Mouse (Mus musculus): ENCODE measurements at regions not wholly inside any gene's neighbourhood (a gene's known extent, or its start where the extent isn't known, plus 50 kb on each side); places are given as distances from the start of the nearest gene placed in this dataset.

- no peak for TF ChIP-seq CTCF (IDR thresholded peaks at IDR 0.05)
- intact Hi-C loops (cut with DNase I): no loop called here
- DNase-seq: no peak
- no peak overlapping the region for H3K27ac ChIP-seq
- no peak overlapping the region for H3K4me3 ChIP-seq
Observed at GRCm38 (mm10) chr11:17483849-17484441, 226.6 kb downstream of the C1d start.

DNA sequence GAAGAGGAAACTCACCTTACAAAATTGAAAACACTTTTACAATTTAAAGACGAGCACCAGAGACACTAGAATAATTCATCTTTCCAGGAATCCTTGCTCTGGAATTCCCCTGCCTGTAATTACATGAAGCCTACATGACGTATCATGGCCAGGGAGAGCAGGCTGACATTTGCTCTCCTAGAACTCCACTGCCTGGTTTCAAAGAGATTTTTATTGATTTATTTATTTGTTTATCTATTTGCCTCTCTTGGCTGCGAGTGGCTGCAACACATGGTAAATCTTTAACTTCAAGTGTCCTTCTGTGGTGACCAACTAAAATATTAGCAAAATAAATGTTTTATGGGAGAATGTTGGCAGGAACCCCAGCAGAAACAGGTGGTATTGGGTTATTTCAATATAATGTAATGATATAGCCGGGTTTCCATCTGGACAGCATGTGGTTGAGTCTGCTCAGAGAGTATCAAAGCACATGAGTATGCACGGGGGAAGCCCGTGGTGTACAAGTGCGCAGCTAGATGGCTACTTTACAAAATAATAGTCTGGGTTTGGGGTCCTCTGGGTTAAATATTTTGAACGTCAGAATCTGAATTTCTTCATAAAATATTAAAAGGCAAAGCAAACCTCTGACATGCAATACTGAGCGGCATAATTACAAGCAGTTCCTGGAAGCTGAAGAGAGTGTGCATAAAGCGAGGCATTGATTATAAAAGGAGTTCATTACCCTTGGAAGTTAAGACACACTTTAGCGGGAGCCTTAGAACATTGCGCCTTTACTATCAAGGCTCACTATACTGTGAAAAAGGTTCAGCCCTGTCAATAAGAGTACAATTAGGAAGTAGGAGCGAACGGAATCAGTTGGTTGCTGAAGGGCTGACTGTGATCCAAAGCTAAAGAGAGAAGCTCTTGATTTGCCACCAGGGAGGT lies 244.0 kb downstream of the C1d start:
- intact Hi-C loops (cut with DNase I): no loop called here
- Histone ChIP-seq H3K4me3 (no peak overlapping the region), H3K27ac (no peak overlapping the region)
- no peak for DNase-seq
- no peak for TF ChIP-seq CTCF (IDR thresholded peaks at IDR 0.05)

DNA sequence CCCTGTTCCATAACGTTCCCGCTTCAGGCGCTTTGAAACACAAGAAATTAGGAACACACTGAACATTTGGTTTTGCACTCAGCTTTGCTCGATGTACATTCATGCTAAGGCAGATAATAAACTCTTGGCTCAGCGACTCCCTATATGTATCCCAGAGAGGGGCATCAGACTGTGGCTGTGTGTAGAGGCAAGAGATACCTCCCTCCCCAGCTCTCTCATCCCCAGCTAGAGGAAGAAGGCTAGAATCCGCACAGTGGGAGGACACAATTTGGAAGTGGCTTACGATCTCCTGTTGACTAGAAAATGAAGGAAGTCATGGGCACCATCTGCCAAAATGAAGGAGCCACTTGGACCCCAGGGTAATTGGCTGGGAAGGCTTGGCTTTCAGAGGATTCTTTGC lies 244.7 kb downstream of the C1d start:
- Histone ChIP-seq H3K4me3 (no peak overlapping the region), H3K27ac (no peak overlapping the region)
- DNase-seq: no peak
- intact Hi-C loops (cut with DNase I): no loop called here
- TF ChIP-seq CTCF (IDR thresholded peaks at IDR 0.05): no peak

GRCm38 (mm10) chr11:17522220-17522919 lies 265.0 kb downstream of the C1d start:
- DNase-seq: no peak
- no peak for TF ChIP-seq CTCF (IDR thresholded peaks at IDR 0.05)
- intact Hi-C loops (cut with DNase I): no loop called here
- Histone ChIP-seq H3K27ac (no peak overlapping the region), H3K4me3 (no peak overlapping the region)

- intact Hi-C loops (cut with DNase I): no loop called here
- no peak for DNase-seq
- Histone ChIP-seq H3K27ac (no peak overlapping the region), H3K4me3 (no peak overlapping the region)
- no peak for TF ChIP-seq CTCF (IDR thresholded peaks at IDR 0.05)
Observed at GRCm38 (mm10) chr11:17523329-17523728, 265.9 kb downstream of the C1d start.

GRCm38 (mm10) chr11:17524985-17525775 lies 267.8 kb downstream of the C1d start:
- Histone ChIP-seq H3K27ac (no peak overlapping the region), H3K4me3 (no peak overlapping the region)
- DNase-seq: no peak
- intact Hi-C loops (cut with DNase I): no loop called here
- no peak for TF ChIP-seq CTCF (IDR thresholded peaks at IDR 0.05)

DNA sequence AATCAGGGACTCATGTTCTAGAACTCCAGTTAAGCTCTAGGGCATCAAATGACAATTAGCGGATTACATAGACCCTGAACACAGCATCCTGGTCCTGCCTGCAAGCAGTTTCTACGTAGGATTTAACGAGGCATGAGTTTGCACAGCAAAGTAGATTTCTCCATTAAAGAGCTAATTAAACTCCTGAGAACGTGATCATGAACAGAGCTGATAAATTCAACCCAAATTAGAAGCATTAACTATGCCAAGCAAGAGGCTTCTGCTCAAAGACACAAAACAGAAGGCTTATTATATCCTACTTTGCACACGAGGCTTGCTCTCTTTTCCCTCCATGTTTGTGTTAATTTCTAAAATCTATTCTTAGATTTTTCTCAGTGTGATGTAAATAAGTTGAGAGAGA lies 269.1 kb downstream of the C1d start:
- no peak overlapping the region for H3K27ac ChIP-seq
- no peak for TF ChIP-seq CTCF (IDR thresholded peaks at IDR 0.05)
- DNase-seq: no peak
- H3K4me3 ChIP-seq: no peak overlapping the region
- intact Hi-C loops (cut with DNase I): no loop called here

GRCm38 (mm10) chr11:17528609-17529008 lies 271.2 kb downstream of the C1d start:
- intact Hi-C loops (cut with DNase I): no loop called here
- DNase-seq: peak; percentile 28

GRCm38 (mm10) chr11:17533706-17534105 lies 276.3 kb downstream of the C1d start:
- Histone ChIP-seq H3K27ac (no peak overlapping the region), H3K4me3 (no peak overlapping the region)
- no peak for TF ChIP-seq CTCF (IDR thresholded peaks at IDR 0.05)
- intact Hi-C loops (cut with DNase I): no loop called here
- DNase-seq: no peak

More at GRCm38 (mm10) chr11:17528609-17529008, 271.2 kb downstream of the C1d start:
- TF ChIP-seq CTCF (IDR thresholded peaks at IDR 0.05): no peak
- no peak overlapping the region for H3K27ac ChIP-seq
- no peak overlapping the region for H3K4me3 ChIP-seq

GRCm38 (mm10) chr11:17546286-17546685 lies 288.9 kb downstream of the C1d start:
- Histone ChIP-seq H3K27ac (no peak overlapping the region), H3K4me3 (no peak overlapping the region)
- no peak for TF ChIP-seq CTCF (IDR thresholded peaks at IDR 0.05)
- intact Hi-C loops (cut with DNase I): no loop called here
- no peak for DNase-seq

DNA sequence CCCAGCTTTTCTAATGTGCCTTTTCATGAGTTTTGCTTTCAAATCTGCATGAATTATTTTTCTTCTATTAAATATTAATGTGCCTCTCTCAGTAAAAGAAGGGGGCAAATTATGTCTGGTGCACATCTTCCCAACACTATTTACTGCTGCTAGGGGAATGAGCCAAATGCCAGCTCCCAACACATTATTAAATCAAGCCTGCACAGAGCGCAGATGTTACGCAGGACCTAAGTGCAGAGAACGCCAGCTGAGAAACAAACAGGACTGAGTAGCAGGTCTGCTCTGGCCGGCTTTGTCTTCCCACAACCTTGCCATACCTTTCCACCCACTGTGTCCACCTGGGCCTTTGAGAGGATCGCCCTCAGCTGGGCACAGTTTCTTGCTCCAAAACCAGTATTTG lies 291.8 kb downstream of the C1d start:
- intact Hi-C loops (cut with DNase I): no loop called here
- DNase-seq: no peak
- no peak for TF ChIP-seq CTCF (IDR thresholded peaks at IDR 0.05)
- no peak overlapping the region for H3K4me3 ChIP-seq
- H3K27ac ChIP-seq: no peak overlapping the region

GRCm38 (mm10) chr11:17555276-17555675 lies 297.9 kb downstream of the C1d start:
- H3K4me3 ChIP-seq: no peak overlapping the region
- no peak for TF ChIP-seq CTCF (IDR thresholded peaks at IDR 0.05)
- no peak for DNase-seq
- intact Hi-C loops (cut with DNase I): no loop called here
- H3K27ac ChIP-seq: no peak overlapping the region

Data from gastrocnemius, adult 2 months (tissue).